Mouse (Mus musculus) CD8-positive naive resting alpha-beta T cell, adult 2 months (primary cell): ENCODE data around the gene Nfe2l2.

ENCODE experiments used
- DNase-seq, 2 experiments: peaks; one replicate each; pipeline ENCODE4 v3.0.0; 2022; ENCODE audit warnings: low read depth in 2 of 2, low spot score in 2 of 2

The Nfe2l2 gene

GRCm38 (mm10) chr2:75687040-75687749, 17.2 kb downstream of the Nfe2l2 start:
- DNase-seq, result no peak

- no peak for DNase-seq
Measured at GRCm38 (mm10) chr2:75685458-75685861, 19.0 kb downstream of the Nfe2l2 start.

GRCm38 (mm10) chr2:75684526-75684925, 19.9 kb downstream of the Nfe2l2 start:
- DNase-seq, result no peak

- peak; percentile 91 to 92 for DNase-seq
Measured at GRCm38 (mm10) chr2:75682978-75683709, 21.3 kb downstream of the Nfe2l2 start.

GRCm38 (mm10) chr2:75681439-75681838, 23.0 kb downstream of the Nfe2l2 start:
- no peak for DNase-seq

- DNase-seq, result no peak
Measured at GRCm38 (mm10) chr2:75679947-75680346, 24.5 kb downstream of the Nfe2l2 start.

- no peak for DNase-seq
Measured at GRCm38 (mm10) chr2:75676567-75676966, 27.9 kb downstream of the Nfe2l2 start.

- DNase-seq, result no peak
Measured at GRCm38 (mm10) chr2:75672561-75672960, 31.9 kb downstream of the Nfe2l2 start.

GRCm38 (mm10) chr2:75671337-75671660, 33.1 kb downstream of the Nfe2l2 start:
- DNase-seq, result no peak

- no peak for DNase-seq
Measured at GRCm38 (mm10) chr2:75670446-75671336, 33.8 kb downstream of the Nfe2l2 start.

GRCm38 (mm10) chr2:75669491-75670445, 34.7 kb downstream of the Nfe2l2 start:
- DNase-seq, result no peak

GRCm38 (mm10) chr2:75661106-75661505, 43.3 kb downstream of the Nfe2l2 start:
- no peak for DNase-seq

GRCm38 (mm10) chr2:75660255-75660948, 44.0 kb downstream of the Nfe2l2 start:
- DNase-seq, result no peak

GRCm38 (mm10) chr2:75659629-75659960, 44.8 kb downstream of the Nfe2l2 start:
- DNase-seq, result peak; percentile 88 to 89

- peak; percentile 98 to 99 for DNase-seq
Measured at GRCm38 (mm10) chr2:75658727-75659628, 45.5 kb downstream of the Nfe2l2 start, which contains the start of gene Hnrnpa3. Gene Hnrnpa3, plus strand, starts transcription at chr2:75659261.

GRCm38 (mm10) chr2:75657907-75658691, 46.3 kb downstream of the Nfe2l2 start:
- DNase-seq, result no peak

- DNase-seq, result no peak
Measured at GRCm38 (mm10) chr2:75656924-75657323, 47.5 kb downstream of the Nfe2l2 start.

GRCm38 (mm10) chr2:75654679-75655078, 49.8 kb downstream of the Nfe2l2 start:
- no peak for DNase-seq
